Mouse (Mus musculus) spleen, adult 2 months (tissue): ENCODE data around the gene Cnpy3.

Experiments used
- CTCF ChIP-seq: fragments of 200-500 bp; IDR thresholded peaks from 2 replicates; pipeline ENCODE4 v1.5.1; 2011; ENCODE audit warnings: mild to moderate bottlenecking, inconsistent platforms; ENCODE audit not compliant: insufficient read depth, insufficient read length, insufficient replicate concordance; ENCODE audit errors: extremely low read depth
- POLR2A ChIP-seq: fragments of 200-500 bp; IDR thresholded peaks from 2 replicates; pipeline ENCODE4 v1.6.1; 2011; ENCODE audit warnings: low read depth, low read length, inconsistent platforms

DNA sequence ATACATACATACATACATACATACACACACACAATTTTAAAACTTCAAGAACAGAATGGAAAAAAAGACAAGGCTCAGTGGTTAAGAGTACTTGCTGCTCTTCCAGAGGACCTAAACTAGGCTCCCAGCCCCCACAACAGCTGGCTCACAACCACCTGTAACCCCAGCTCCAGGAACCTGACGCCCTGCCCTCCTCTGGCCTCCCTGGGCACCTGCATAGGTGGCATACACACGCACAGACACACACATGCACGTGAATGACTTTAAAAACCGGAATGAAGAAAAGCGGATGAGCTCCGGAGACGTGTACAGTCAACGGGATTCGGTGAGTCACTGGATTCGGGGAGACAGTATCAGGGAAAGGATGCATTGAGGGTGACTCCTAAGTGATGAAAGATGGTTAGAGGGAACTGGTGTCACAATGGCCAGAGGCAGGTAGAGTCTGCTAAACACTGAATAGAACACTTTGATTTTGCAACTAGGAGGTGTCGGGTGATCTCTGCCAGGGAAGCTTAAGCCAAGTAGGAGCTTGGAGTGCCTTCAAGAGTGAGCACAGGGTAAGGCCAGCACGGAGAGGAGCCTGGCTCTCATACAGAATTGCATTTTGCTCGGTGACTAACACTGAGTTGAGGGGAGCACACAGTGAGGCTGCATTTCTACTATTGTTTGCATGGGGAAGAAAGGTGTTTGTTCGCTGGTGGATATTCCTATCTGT lies 45.5 kb downstream of the Cnpy3 start:
- no peak for TF ChIP-seq POLR2A
- TF ChIP-seq CTCF = no peak
